Mouse (Mus musculus) c-Kit-positive CD71-positive TER-119-positive erythroid progenitor cells, embryonic 14.5 days (primary cell): ENCODE results near the gene B020011L13Rik.
"Not testable (repeated sequence)": the region's sequence is repeated elsewhere in the genome, so short reads cannot be mapped to it uniquely, and the experiment has no call there.

Experiments used
- DNase-seq: peaks from one replicate; pipeline ENCODE4 v3.0.0-alpha.2; 2013; ENCODE audit warnings: low spot score

Gene B020011L13Rik

DNA sequence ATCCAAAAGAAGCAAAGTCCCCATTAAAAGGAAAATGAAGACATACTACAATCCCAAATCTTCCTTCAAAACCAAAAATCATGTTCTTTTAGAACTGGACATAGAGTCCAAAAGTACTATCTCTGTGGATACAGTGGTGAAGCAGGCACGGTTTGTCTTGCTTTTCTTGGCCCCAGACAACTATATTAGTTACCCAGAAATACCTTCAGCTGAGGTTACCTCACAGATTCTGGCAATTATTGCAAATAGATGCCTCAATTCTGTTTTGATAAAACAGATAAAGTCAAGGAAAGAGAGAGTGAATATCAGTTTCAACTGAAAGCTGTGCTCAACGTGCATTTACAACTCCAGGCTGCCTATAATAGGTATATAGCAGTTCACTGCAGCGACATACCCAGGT is at the start of gene B020011L13Rik:
B020011L13Rik (plus strand) TSS at position 301 of the 400 bp plus-strand sequence.
- DNase-seq: not testable (repeated sequence)

DNA sequence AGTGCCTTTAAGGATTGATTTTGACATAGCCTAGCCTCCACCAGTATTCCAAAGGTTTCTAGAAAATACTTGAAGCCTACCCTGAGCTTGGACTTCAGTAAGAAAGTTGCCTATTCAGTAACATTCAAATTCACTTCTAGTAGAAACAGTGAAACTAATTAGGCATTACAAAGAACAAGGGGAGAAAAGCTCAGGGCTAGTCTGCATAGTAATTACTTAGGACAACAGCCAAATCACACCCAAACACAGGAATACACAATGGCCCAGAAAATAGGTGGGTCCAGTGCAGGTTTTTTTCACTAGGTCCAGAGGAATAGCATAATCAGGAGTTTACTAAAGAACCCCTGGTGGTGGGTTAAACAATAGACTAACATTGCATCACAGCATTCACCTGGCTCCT is 35.3 kb downstream of the B020011L13Rik start:
- DNase-seq: not testable (repeated sequence)

DNA sequence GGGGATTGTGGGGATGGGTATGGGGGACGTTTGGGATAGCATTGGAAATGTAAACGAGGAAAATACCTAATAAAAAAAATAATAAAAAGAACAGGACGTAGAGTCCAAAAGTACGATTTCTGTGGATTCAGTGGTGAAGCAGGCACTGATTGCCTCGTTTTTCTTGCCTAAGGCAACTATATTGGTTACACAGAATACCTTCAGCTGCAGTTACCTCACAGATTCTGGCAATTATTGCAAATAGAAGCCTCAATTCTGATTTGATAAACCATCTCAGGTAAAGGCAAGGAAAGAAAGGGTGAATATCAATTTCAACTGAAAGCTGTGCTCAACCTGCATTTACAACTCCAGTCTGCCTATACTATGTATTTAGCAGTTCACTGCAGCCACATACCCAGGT is 48.8 kb downstream of the B020011L13Rik start, which contains the start of gene Gm28360:
Gm28360 (plus strand) TSS at position 301 of the 400 bp plus-strand sequence.
- DNase-seq: not testable (repeated sequence)

DNA sequence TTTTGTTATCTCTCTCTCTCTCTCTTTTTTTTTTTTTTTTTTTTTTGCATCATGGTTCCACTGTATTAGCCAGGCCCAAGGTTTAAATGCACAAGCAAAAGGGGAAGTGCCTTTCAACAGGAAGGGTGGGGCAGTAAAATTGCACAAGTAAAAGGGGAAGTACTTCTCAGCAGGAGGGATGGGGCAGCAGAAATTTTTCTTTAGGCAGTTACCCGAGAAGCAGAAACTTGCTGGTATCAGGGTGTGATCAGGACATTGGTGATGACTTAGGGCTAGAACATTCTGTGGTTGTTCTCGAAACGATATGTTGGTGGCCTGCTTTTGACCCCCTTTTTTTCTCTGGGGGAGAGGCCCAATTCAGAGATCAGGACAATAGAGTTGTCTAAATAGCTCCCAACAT is 70.8 kb downstream of the B020011L13Rik start:
- DNase-seq: not testable (repeated sequence)
